Mouse (Mus musculus): ENCODE data around the gene Fbxo30. TPM values are rescaled to one million over a fixed set of nuclear protein-coding genes. Genes with fewer than 3 reads are reported as not detected.

Fbxo30 gene
- total RNA-seq, 2 experiments from 2014 or later: 33.1 to 35.1 TPM

- DNase-seq: no peak
These were observed 41.2 kb downstream of the Fbxo30 start for GRCm38 (mm10) chr10:11322316-11322715.

GRCm38 (mm10) chr10:11323202-11323898 lies 42.2 kb downstream of the Fbxo30 start:
- DNase-seq: no peak

GRCm38 (mm10) chr10:11326526-11326925 lies 45.4 kb downstream of the Fbxo30 start:
- DNase-seq: no peak

GRCm38 (mm10) chr10:11343205-11344141 lies 62.3 kb downstream of the Fbxo30 start, which contains the start of gene Epm2a:
TSS of gene Epm2a (plus strand) at chr10:11343404.
- peak; percentile 86 to 91 for DNase-seq

GRCm38 (mm10) chr10:11344536-11345468 lies 63.7 kb downstream of the Fbxo30 start:
- peak in 1 of 2 experiments; percentile 14 for DNase-seq

Other genes starting within 250 kb of the Fbxo30 start
- 10 to 100 TPM; 13.0 TPM for gene Grm1, start 199.0 kb upstream of the Fbxo30 start, total RNA-seq (2021)
- gene Shprh, start 131.9 kb upstream of the Fbxo30 start, total RNA-seq (2021): 10 to 100 TPM; 10.2 to 11.5 TPM
- 10 to 100 TPM; 37.5 to 40.5 TPM for gene Epm2a, start 62.1 kb downstream of the Fbxo30 start, total RNA-seq (2021)